Mouse (Mus musculus) mouse embryonic stem cell (cell line): ENCODE measurements around the gene Pank1.

Experiments used
- in situ Hi-C, 2 experiments: fragments of 300-500 bp; cut with MboI; formaldehyde crosslinking; loops; 1 replicate in 1 of 2; 3 replicates in 1 of 2; pipeline ENCODE4 v1.14.3; 2019 to 2020; ENCODE audit warnings: low sequenced_read_pairs in 2 of 2, low pct_unique_long_range_greater_than_20kb in 1 of 2, mixed read lengths in 1 of 2; ENCODE audit not compliant: unreplicated experiment in 1 of 2

The Pank1 gene

DNA sequence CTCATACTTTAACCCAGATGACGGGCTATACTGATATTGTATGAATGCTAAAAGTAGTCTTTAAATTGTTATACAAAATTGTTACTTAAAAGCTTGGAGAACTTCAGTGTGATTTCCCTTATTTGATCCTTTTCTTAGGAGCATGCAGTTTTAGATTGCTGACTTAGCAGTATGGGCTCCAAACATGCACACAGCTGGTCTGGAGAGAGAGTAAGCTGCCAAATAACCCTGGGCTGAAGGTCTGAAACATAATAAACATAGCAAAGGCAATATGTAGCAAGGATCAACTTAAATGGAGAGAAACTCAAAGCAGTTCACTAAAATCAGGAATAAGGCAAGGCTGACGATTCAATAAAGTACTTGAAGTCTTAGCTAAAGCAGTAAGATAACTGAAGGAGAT lies 96.8 kb downstream of the Pank1 start:
- in situ Hi-C loops, result no loop called here

DNA sequence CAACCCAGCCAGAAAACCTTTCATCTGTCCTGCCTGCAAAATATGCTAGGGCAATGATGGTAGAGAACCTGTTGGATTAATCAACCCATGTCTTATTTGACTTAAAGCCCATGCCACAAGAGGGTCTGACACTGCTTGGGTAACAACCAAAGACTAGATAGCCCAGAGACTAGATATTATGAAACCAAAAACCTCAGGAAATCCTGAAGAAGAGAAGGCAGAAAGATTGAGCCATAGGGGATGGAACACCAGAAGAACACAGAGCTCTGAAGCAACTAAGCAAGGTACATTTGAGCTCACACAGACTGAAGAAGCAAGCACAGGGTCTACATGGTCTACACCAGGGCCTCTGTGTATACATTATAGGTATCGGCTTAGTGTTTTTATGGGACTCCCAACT lies 100.3 kb downstream of the Pank1 start:
- in situ Hi-C loops, result loop anchor here in 1 of 2 experiments (10.0 kb wide), 1 partner anchor 114 kb away; no protein-coding TSS in a partner anchor

- in situ Hi-C loops, result loop anchor here in 1 of 2 experiments (10.0 kb wide), 1 partner anchor 113 kb away; no protein-coding TSS in a partner anchor
These were observed 101.2 kb downstream of the Pank1 start for GRCm38 (mm10) chr19:34778098-34778497.

DNA sequence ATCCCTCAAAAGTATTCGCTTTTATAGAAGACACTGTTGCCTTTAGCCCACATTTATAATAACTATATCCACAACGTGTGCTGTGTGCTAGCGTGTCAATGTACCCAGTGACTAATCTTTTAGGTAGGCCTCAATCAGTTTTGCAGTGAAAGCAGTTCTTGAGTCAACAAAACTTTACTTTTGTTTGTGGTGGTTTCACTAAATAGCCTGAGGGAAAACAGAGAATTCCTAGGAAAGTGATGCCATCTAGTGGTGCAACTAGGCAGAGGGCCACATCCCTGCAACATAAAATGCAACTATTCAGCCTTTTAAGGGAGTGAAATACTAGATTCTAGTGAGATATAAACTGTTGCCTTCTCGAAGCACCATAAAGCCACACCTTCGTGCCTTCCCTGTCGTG lies 106.5 kb downstream of the Pank1 start:
- in situ Hi-C loops, result loop anchor here (5.0 to 10.0 kb wide), 2 partner anchors 105 to 108 kb away; no protein-coding TSS in a partner anchor

GRCm38 (mm10) chr19:34770764-34771163 lies 108.5 kb downstream of the Pank1 start:
- in situ Hi-C loops, result loop anchor here (5.0 to 10.0 kb wide), 2 partner anchors 103 to 106 kb away; no protein-coding TSS in a partner anchor

DNA sequence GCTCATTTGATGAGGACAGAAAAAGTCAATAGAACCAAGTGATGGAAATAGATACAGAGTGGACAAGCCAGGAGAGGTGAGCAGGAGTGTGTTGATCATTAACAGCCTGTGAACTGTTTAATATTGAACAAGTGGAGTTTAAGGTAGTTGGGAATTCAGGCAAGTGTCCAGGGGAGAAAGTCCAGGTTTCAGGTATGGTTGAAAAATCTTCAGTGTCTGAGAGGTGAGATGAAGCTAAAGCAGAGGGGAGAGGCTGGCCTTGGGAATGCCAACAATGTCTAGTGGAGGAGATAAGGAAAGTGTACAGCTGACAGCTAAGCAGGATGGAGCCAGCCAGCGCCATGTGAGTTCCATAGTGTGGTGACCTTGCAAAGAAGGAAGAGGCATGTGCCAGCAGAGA lies 120.5 kb downstream of the Pank1 start:
- in situ Hi-C loops, result no loop called here
